Mouse (Mus musculus): ENCODE data around the gene Mreg. TPM values are rescaled to one million over a fixed set of nuclear protein-coding genes. Genes with fewer than 3 reads are reported as not detected.
A peak's percentile ranks its signal among the peaks of the same experiment; 100 is the strongest.

Mreg gene
- total and polyA plus RNA-seq, 2 experiments: 19.5 to 43.1 TPM

DNA sequence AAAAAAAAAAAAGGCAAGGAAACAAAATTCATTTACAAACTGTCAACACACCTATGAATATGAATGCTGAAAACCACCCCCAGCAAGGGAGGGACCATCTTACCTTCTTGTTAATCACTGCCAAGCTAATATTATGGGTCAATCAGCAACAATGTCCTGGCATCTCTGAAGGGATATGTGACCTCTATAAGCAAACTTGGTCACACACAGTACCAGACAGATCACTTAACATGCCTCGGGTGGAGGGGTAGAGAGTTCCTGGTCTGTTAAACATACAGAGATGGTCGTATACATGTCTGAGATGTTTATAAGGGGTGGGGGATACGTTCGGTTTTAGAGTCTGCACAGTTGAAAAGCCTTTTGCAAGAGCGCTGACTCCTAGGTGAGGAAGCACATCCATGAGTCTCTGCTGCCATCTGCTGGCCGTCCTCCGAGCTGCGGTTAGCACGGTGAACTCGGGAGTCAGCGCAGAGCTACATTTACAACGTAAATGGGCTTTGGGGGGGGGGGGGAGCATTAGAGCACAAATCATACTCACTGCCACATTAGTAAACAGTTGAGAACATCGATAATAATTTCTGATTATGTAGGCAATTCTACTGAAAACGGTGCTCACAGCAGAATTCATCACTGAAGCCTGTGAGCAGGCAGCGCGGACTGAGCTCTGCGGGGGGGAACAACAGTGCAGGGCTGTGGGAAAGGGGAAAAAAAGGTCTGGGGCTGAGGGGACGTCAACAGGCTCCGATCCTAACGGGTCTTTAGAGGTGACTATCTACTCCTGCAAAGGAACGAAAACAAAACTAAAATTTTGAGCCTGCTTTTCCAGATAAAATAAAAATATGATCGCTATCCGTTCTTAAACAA, 88.4 kb downstream of the Mreg start:
- H3K79me2 ChIP-seq (ENCODE audit: control insufficient read depth, insufficient read depth, low read length): no peaks in the 10 kb centered on the region
- no peaks in the 10 kb centered on the region for H3K27me3 ChIP-seq (ENCODE audit: control insufficient read depth, insufficient read depth, low read length)
- no peak overlapping the region for H3K9ac ChIP-seq (ENCODE audit: low read depth, low read length)
- no peak for TF ChIP-seq POLR2A (IDR thresholded peaks at IDR 0.05; ENCODE audit: extremely low read depth, insufficient read depth, low read length)
- TF ChIP-seq CTCF (IDR thresholded peaks at IDR 0.05; ENCODE audit: low read depth, low read length): peak; percentile 98
- DNase-seq (ENCODE audit: extremely low read depth, low read depth, low spot score): peak; percentile 49
- H3K36me3 ChIP-seq (ENCODE audit: control insufficient read depth, insufficient read depth, low read length): no peaks in the 10 kb centered on the region
- no peaks in the 10 kb centered on the region for H3K4me1 ChIP-seq (ENCODE audit: control insufficient read depth, insufficient read depth, low read length)
- no peak overlapping the region for H3K27ac ChIP-seq (replicated peaks; ENCODE audit: insufficient read depth, low read depth, low read length)
- no peak overlapping the region for H3K4me3 ChIP-seq (ENCODE audit: insufficient read depth, low read depth, low read length)
- WGBS: 31% methylated on average over 23 of the region's 23 CpGs

DNA sequence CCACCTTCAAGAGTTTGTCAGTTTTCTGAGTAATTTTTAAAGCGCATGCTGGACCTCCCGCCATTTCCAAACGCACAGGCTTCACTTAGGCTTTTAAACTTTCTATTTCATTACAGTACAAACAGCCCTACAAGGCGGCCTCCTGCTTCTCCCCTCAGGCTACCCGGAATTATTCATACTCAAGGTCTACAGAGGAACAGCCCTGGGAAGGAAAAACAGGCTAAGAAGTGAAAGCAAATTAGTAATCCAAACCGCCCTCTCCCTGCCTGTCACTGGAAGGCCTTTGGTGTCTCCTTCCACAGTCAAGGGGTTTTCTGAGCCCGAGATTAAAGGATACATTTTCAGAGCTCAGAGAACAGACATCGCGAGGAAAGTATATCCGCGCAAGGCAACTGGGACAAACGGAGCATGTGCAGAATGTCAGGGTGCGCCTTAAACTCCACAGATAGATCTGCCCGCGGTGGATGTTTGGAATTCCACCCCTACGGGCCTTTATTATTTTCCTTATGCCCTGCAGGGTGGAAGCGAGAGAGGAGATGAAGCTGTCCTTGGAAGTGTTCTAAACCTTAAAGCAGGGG, 90.4 kb downstream of the Mreg start:
- H3K9ac ChIP-seq (ENCODE audit: low read depth, low read length): no peak overlapping the region
- no peak for DNase-seq (ENCODE audit: extremely low read depth, low read depth, low spot score)

DNA sequence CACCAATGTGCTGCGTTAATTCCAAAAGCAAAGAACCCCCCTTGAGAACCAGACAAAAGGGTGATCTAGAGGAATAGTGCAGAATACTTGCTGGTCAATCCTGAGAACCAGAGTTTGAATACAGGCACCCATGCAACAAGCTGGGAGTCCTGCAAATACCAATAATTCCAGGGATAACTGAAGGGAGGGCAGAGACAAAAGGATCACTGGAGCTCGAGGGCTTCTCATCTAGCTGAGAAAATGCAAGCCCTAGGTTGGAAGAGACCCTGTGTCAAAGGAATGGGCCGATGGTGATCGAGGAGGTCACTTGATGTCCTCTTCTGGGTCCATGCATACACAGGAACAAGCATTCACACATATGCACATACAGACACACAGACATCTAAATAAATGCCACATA, 92.1 kb downstream of the Mreg start:
- H3K79me2 ChIP-seq (ENCODE audit: control insufficient read depth, insufficient read depth, low read length): no peaks in the 10 kb centered on the region
- WGBS: 79% methylated on average over 4 of the region's 4 CpGs
- no peak for TF ChIP-seq CTCF (IDR thresholded peaks at IDR 0.05; ENCODE audit: low read depth, low read length)
- TF ChIP-seq POLR2A (IDR thresholded peaks at IDR 0.05; ENCODE audit: extremely low read depth, insufficient read depth, low read length): no peak
- DNase-seq (ENCODE audit: extremely low read depth, low read depth, low spot score): no peak
- H3K9ac ChIP-seq (ENCODE audit: low read depth, low read length): no peak overlapping the region
- no peaks in the 10 kb centered on the region for H3K36me3 ChIP-seq (ENCODE audit: control insufficient read depth, insufficient read depth, low read length)
- H3K4me1 ChIP-seq (ENCODE audit: control insufficient read depth, insufficient read depth, low read length): no peaks in the 10 kb centered on the region
- H3K27me3 ChIP-seq (ENCODE audit: control insufficient read depth, insufficient read depth, low read length): no peaks in the 10 kb centered on the region
- H3K27ac ChIP-seq (replicated peaks; ENCODE audit: insufficient read depth, low read depth, low read length): no peak overlapping the region
- H3K4me3 ChIP-seq (ENCODE audit: insufficient read depth, low read depth, low read length): no peak overlapping the region

More for the DNA sequence above, 90.4 kb downstream of the Mreg start:
- H3K36me3 ChIP-seq (ENCODE audit: control insufficient read depth, insufficient read depth, low read length): no peaks in the 10 kb centered on the region
- H3K27me3 ChIP-seq (ENCODE audit: control insufficient read depth, insufficient read depth, low read length): no peaks in the 10 kb centered on the region
- WGBS: 94% methylated on average over 17 of the region's 17 CpGs
- H3K4me1 ChIP-seq (ENCODE audit: control insufficient read depth, insufficient read depth, low read length): no peaks in the 10 kb centered on the region
- no peak overlapping the region for H3K27ac ChIP-seq (replicated peaks; ENCODE audit: insufficient read depth, low read depth, low read length)
- no peaks in the 10 kb centered on the region for H3K79me2 ChIP-seq (ENCODE audit: control insufficient read depth, insufficient read depth, low read length)
- TF ChIP-seq CTCF (IDR thresholded peaks at IDR 0.05; ENCODE audit: low read depth, low read length) (no peak), POLR2A (IDR thresholded peaks at IDR 0.05; ENCODE audit: extremely low read depth, insufficient read depth, low read length) (no peak)
- no peak overlapping the region for H3K4me3 ChIP-seq (ENCODE audit: insufficient read depth, low read depth, low read length)

DNA sequence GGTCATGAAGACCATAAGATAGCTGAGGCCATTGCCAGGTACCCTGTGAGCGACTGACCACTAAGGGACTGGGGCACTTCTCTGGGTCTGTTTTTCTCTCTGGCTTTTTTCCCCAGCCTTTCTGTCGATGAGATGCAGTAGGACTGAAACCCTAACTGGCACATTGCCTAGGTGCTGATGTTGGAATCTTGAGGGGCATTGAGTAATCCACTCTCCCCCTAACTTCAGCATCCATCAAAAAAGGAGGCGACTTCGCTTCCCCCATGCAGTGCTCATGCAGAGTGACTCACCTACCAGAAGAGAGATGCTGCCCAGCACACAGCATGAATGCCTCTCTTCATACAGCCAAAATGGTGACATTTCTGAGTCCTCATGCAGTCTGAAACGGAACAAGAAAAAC, 97.9 kb downstream of the Mreg start:
- WGBS: 95% methylated on average over 5 of the region's 5 CpGs
- TF ChIP-seq POLR2A (IDR thresholded peaks at IDR 0.05; ENCODE audit: extremely low read depth, insufficient read depth, low read length) (no peak), CTCF (IDR thresholded peaks at IDR 0.05; ENCODE audit: low read depth, low read length) (no peak)

More for the DNA sequence above, 97.9 kb downstream of the Mreg start:
- H3K4me1 ChIP-seq (ENCODE audit: control insufficient read depth, insufficient read depth, low read length): no peaks in the 10 kb centered on the region
- no peak for DNase-seq (ENCODE audit: extremely low read depth, low read depth, low spot score)
- H3K79me2 ChIP-seq (ENCODE audit: control insufficient read depth, insufficient read depth, low read length): no peaks in the 10 kb centered on the region
- H3K4me3 ChIP-seq (ENCODE audit: insufficient read depth, low read depth, low read length): no peak overlapping the region
- H3K27ac ChIP-seq (replicated peaks; ENCODE audit: insufficient read depth, low read depth, low read length): no peak overlapping the region
- no peaks in the 10 kb centered on the region for H3K36me3 ChIP-seq (ENCODE audit: control insufficient read depth, insufficient read depth, low read length)
- H3K27me3 ChIP-seq (ENCODE audit: control insufficient read depth, insufficient read depth, low read length): no peaks in the 10 kb centered on the region
- no peak overlapping the region for H3K9ac ChIP-seq (ENCODE audit: low read depth, low read length)

Other genes with a start within 250 kb of the Mreg start
- 262 and 269 TPM in 2 replicates for gene Pecr, start 72.0 kb upstream of the Mreg start, total RNA-seq (2014; rRNA removed)
- gene Pecr, start 72.0 kb upstream of the Mreg start, polyA plus RNA-seq (2012; rRNA removed): 228 and 250 TPM in 2 replicates
- gene Tmem169, start 72.1 kb upstream of the Mreg start, total RNA-seq (2014; rRNA removed): 0.13 and 0.18 TPM in 2 replicates
- 0.14 and 0.16 TPM in 2 replicates for gene Tmem169, start 72.1 kb upstream of the Mreg start, polyA plus RNA-seq (2012; rRNA removed)
- 18.7 and 23.5 TPM in 2 replicates for gene Xrcc5, start 95.1 kb upstream of the Mreg start, total RNA-seq (2014; rRNA removed)
- 3.2 and 3.3 TPM in 2 replicates for gene Xrcc5, start 95.1 kb upstream of the Mreg start, polyA plus RNA-seq (2012; rRNA removed)

Data from liver, adult 2 months (tissue).